Mouse (Mus musculus) lung, postnatal 0 days (tissue): ENCODE measurements around the gene Scn2a.

Experiments
- CTCF ChIP-seq: IDR thresholded peaks from 2 replicates; pipeline ENCODE4 v1.5.1; 2016; ENCODE audit warnings: antibody characterized with exemption, mild to moderate bottlenecking
- EP300 ChIP-seq: IDR thresholded peaks from 2 replicates; pipeline ENCODE4 v1.6.1; 2016; ENCODE audit warnings: antibody characterized with exemption, mild to moderate bottlenecking, control low read depth

- TF ChIP-seq EP300 (no peak), CTCF (no peak)
These were observed 79.7 kb downstream of the Scn2a start for GRCm38 (mm10) chr2:65700246-65700645.
